Mouse (Mus musculus) R1 (cell line): ENCODE data around the gene Gm49673.
"Not testable (repeated sequence)": the region's sequence is repeated elsewhere in the genome, so short reads cannot be mapped to it uniquely, and the experiment has no call there.

Source experiments
- DNase-seq: peaks from one replicate; pipeline ENCODE4 v3.0.0-alpha.2; 2018; ENCODE audit warnings: low read depth, low spot score

Gene Gm49673

DNA sequence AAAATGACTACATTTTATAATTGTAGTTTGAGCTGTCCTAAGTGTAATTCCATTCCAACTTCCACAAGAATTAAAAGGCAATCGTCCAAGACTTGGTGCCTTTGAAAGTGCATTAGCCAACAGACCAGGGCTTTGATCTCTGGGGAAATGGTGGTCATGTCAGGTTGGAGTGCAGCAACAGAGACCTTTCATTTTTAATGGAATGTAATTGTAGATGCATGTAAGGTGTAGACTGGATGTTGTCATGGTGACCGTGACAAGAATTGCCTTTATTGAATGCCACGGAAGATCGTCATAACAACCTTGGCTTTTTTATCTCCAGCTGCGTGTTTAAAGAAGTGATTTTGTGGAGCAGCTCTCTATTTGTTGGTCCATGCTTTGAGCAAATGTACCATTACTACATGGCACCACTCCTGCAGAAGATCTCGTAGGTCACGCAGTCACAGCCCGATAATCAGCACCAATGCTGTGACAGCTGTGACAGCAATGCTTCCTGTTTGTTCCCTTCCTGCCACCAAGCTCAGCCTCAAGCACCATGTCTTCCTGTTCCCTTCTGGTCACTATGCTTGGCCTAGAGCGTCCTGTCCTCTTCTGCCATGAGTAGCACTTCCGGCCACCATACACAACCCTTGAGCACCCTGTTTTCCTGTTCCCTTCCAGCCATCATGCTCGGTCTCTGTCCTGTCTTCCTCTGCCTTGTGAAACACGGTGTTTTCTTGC lies 107.5 kb downstream of the Gm49673 start:
- not testable (repeated sequence) for DNase-seq

DNA sequence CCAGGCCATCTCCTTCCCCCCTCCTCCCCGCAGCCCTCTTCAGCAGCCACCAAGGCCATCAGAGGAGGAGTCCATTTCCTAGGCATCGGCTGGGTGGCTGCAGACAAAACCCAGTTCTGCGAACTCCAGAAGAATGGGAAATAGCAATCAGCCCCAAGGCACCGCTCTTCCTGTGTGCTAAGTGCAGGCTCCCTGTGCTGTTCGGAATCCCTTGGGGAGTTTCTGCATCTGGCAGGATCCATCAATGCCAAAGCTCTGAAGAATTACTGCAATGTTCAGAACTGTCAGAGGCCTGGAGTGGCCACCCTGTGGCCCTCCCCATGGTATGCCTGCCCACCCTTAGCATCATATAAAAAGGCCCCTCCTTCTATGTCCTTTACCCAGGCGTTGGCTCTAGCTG lies 110.6 kb downstream of the Gm49673 start:
- not testable (repeated sequence) for DNase-seq
